Comparison of ENCODE assay signal across 8 mouse cellular contexts in genomic region chr17:65773617-65774016, GRCm38 (mm10). TPM values are rescaled to one million over a fixed set of nuclear protein-coding genes. Genes with fewer than 3 reads are reported as not detected.
DNase-seq lines count a peak whose midpoint lies in the region; ATAC-seq and TF ChIP-seq lines count a peak whose summit lies in the region.
"Had no signal": no experiment of that assay in that cellular context is flagged by ENCODE, and none has a peak within 500 bp of the region (broad histone marks: within the 10 kb centered on the region; RNA-seq: fewer than 3 reads in every experiment).

No protein-coding gene starts in this region.

- TF ChIP-seq POLR2A in MEL (IDR thresholded peaks at IDR 0.05; ENCODE audit: control insufficient read depth in 1 of 2, insufficient read depth in 1 of 2, low read depth in 1 of 2, low read length in 2 of 2, poor library complexity in 1 of 2) = no peak

- TF ChIP-seq RAD21 in MEL (IDR thresholded peaks at IDR 0.05; ENCODE audit: low read depth, low read length) = no peak; the same call in 1 of the 2 replicates

- peak; percentile 17 for DNase-seq in hindbrain, postnatal 0 days (ENCODE audit: low spot score)
- no peak for DNase-seq in hindbrain, embryonic 14.5 days (ENCODE audit: low spot score)
- no peak for DNase-seq in lung, postnatal 0 days (ENCODE audit: low spot score)
- no peak for DNase-seq in lung, postnatal 25 days (ENCODE audit: low spot score)
- DNase-seq in MEL (ENCODE audit: low read depth, low spot score) = peak; percentile 31
- DNase-seq in splenic B cell, adult 2 months (ENCODE audit: low read depth, low spot score) = peak; percentile 41
- DNase-seq in heart, adult 18-20 months = no peak

- no peak overlapping the region for H3K4me2 ChIP-seq in hindbrain, postnatal 0 days (ENCODE audit: low read depth, low read length)
- no peak overlapping the region for H3K4me2 ChIP-seq in hindbrain, embryonic 14.5 days (replicated peaks)
- no peak overlapping the region for H3K4me2 ChIP-seq in lung, postnatal 0 days (replicated peaks; ENCODE audit: low read depth, low read length)

- peak; percentile 43 for TF ChIP-seq CTCF in hindbrain, postnatal 0 days (IDR thresholded peaks at IDR 0.05; ENCODE audit: low read depth)
- TF ChIP-seq CTCF in lung, postnatal 0 days (IDR thresholded peaks at IDR 0.05) = peak; percentile 37
- peak in 2 of 3 experiments; percentile 11 to 12; a peak in 1 of 6 replicates for TF ChIP-seq CTCF in MEL (IDR thresholded peaks at IDR 0.05 in 2 of 3, conservative IDR thresholded peaks at IDR 0.05 in 1 of 3; ENCODE audit: control insufficient read depth in 1 of 3, insufficient read depth in 1 of 3, low read depth in 2 of 3, low read length in 3 of 3, poor library complexity in 1 of 3, severe bottlenecking in 1 of 3)

- H3K4me3 ChIP-seq in hindbrain, postnatal 0 days (ENCODE audit: low read length) = no peak overlapping the region
- no peak overlapping the region for H3K4me3 ChIP-seq in hindbrain, embryonic 14.5 days (replicated peaks; ENCODE audit: low read length)
- no peak overlapping the region for H3K4me3 ChIP-seq in lung, postnatal 0 days (ENCODE audit: low read depth, low read length)
- H3K4me3 ChIP-seq in MEL (ENCODE audit: control insufficient read depth in 1 of 2, insufficient read depth in 1 of 2, low read depth in 2 of 2, low read length in 2 of 2) = no peak overlapping the region

- ATAC-seq in hindbrain, postnatal 0 days = no peak
- ATAC-seq in hindbrain, embryonic 14.5 days (ENCODE audit: low FRiP score) = no peak
- ATAC-seq in lung, postnatal 0 days = no peak

- peaks cover 29% of the 10 kb centered on the region for H3K4me1 ChIP-seq in hindbrain, postnatal 0 days (ENCODE audit: insufficient read depth, low read length)
- H3K4me1 ChIP-seq in hindbrain, embryonic 14.5 days (replicated peaks; ENCODE audit: control insufficient read depth, insufficient read depth, low read length) = peaks cover 31% of the 10 kb centered on the region
- peaks cover 8% of the 10 kb centered on the region; the same call in 1 of the 2 replicates for H3K4me1 ChIP-seq in lung, postnatal 0 days (ENCODE audit: insufficient read depth, low read depth, low read length)
- H3K4me1 ChIP-seq in MEL (ENCODE audit: control insufficient read depth in 1 of 2, insufficient read depth in 2 of 2, low read length in 2 of 2) = peaks cover 0 to 17% of the 10 kb centered on the region in 2 experiments; a peak in 2 of 4 replicates

- H3K79me2 ChIP-seq in MEL (ENCODE audit: control insufficient read depth, insufficient read depth, low read length, poor library complexity) = peaks cover 5% of the 10 kb centered on the region; the same call in 1 of the 2 replicates

- H3K9me3 ChIP-seq in hindbrain, postnatal 0 days (ENCODE audit: low read length) = no peaks in the 10 kb centered on the region
- H3K9me3 ChIP-seq in hindbrain, embryonic 14.5 days (ENCODE audit: control insufficient read depth, low read length) = no peaks in the 10 kb centered on the region
- no peaks in the 10 kb centered on the region for H3K9me3 ChIP-seq in lung, postnatal 0 days (ENCODE audit: low read length)
- no peaks in the 10 kb centered on the region for H3K9me3 ChIP-seq in MEL (replicated peaks; ENCODE audit: insufficient read depth, low read length)
- H3K9me3 ChIP-seq: hindbrain, embryonic 13.5 days had no signal

- no peak overlapping the region for H3K9ac ChIP-seq in hindbrain, postnatal 0 days (replicated peaks; ENCODE audit: low read length)
- H3K9ac ChIP-seq in hindbrain, embryonic 14.5 days = no peak overlapping the region
- H3K9ac ChIP-seq in lung, postnatal 0 days (replicated peaks; ENCODE audit: low read depth) = no peak overlapping the region
- H3K9ac ChIP-seq in MEL (ENCODE audit: control insufficient read depth, low read depth, low read length, poor library complexity, severe bottlenecking) = no peak overlapping the region

- TF ChIP-seq EP300 in lung, postnatal 0 days (IDR thresholded peaks at IDR 0.05) = no peak
- TF ChIP-seq EP300 in MEL (IDR thresholded peaks at IDR 0.05; ENCODE audit: low read depth in 1 of 2, low read length in 2 of 2) = no peak

- 59% methylated on average over 4 of the region's 4 CpGs for WGBS in hindbrain, postnatal 0 days
- WGBS in hindbrain, embryonic 14.5 days = 61% methylated on average over 4 of the region's 4 CpGs
- 67% methylated on average over 4 of the region's 4 CpGs for WGBS in lung, postnatal 0 days

- no peak overlapping the region for H3K27ac ChIP-seq in hindbrain, postnatal 0 days
- no peak overlapping the region for H3K27ac ChIP-seq in hindbrain, embryonic 14.5 days
- no peak overlapping the region for H3K27ac ChIP-seq in lung, postnatal 0 days (ENCODE audit: low read length)
- no peak overlapping the region for H3K27ac ChIP-seq in MEL (ENCODE audit: control insufficient read depth, low read depth, low read length)

- no peaks in the 10 kb centered on the region for H3K27me3 ChIP-seq in hindbrain, postnatal 0 days (ENCODE audit: insufficient read depth, low read length)
- H3K27me3 ChIP-seq in hindbrain, embryonic 14.5 days (ENCODE audit: control insufficient read depth, insufficient read depth, low read length) = no peaks in the 10 kb centered on the region
- no peaks in the 10 kb centered on the region for H3K27me3 ChIP-seq in lung, postnatal 0 days (replicated peaks; ENCODE audit: insufficient read depth, low read length)
- H3K27me3 ChIP-seq in MEL (ENCODE audit: control insufficient read depth in 1 of 2, insufficient read depth in 2 of 2, low read length in 2 of 2) = no peaks in the 10 kb centered on the region; a peak in 1 of 4 replicates
- H3K27me3 ChIP-seq in splenic B cell, adult 2 months (ENCODE audit: control insufficient read depth, insufficient read depth, low read length, poor library complexity, severe bottlenecking) = no peaks in the 10 kb centered on the region
- H3K27me3 ChIP-seq: hindbrain, embryonic 13.5 days had no signal

- H3K36me3 ChIP-seq in hindbrain, postnatal 0 days (ENCODE audit: insufficient read depth, low read length) = no peaks in the 10 kb centered on the region
- H3K36me3 ChIP-seq in hindbrain, embryonic 14.5 days (replicated peaks; ENCODE audit: control insufficient read depth, insufficient read depth) = no peaks in the 10 kb centered on the region
- H3K36me3 ChIP-seq in lung, postnatal 0 days (ENCODE audit: insufficient read depth, low read length) = no peaks in the 10 kb centered on the region
- no peaks in the 10 kb centered on the region for H3K36me3 ChIP-seq in MEL (ENCODE audit: control insufficient read depth in 1 of 2, insufficient read depth in 2 of 2, low read length in 2 of 2)
- no peaks in the 10 kb centered on the region for H3K36me3 ChIP-seq in splenic B cell, adult 2 months (ENCODE audit: control insufficient read depth, insufficient read depth, low read length, poor library complexity, severe bottlenecking)
- H3K36me3 ChIP-seq: hindbrain, embryonic 13.5 days had no signal

TF ChIP-seq in MEL, 35 proteins besides CTCF, POLR2A, EP300 and RAD21:
- TF ChIP-seq TBP (IDR thresholded peaks at IDR 0.05; ENCODE audit: low read depth, low read length) (0 out of 2 replicates have a peak, but pooled peaks have one; percentile 16), TCF12 (IDR thresholded peaks at IDR 0.05; ENCODE audit: low read depth, low read length) (no peak), MYC (IDR thresholded peaks at IDR 0.05; ENCODE audit: low read depth, low read length) (peak; percentile 61; the same call in 1 of the 2 replicates), USF1 (IDR thresholded peaks at IDR 0.05; ENCODE audit: low read depth, low read length) (no peak), GATA1 (IDR thresholded peaks at IDR 0.05; ENCODE audit: low read depth, low read length) (peak; percentile 27; the same call in 1 of the 2 replicates), CHD1 (IDR thresholded peaks at IDR 0.05; ENCODE audit: low read depth, low read length) (no peak), MAX (IDR thresholded peaks at IDR 0.05; ENCODE audit: low read length) (0 out of 2 replicates have a peak, but pooled peaks have one; percentile 13)
TF ChIP-seq in MEL: peak in this region for 4.

RNA-seq across cellular contexts. Expression of gene Rab31, which starts 1.1 kb away (rescaled TPM):
- 88.1 and 89.8 TPM in 2 replicates for total RNA-seq in hindbrain, postnatal 0 days (2014; rRNA removed)
- 67.2 and 70.9 TPM in 2 replicates for polyA plus RNA-seq in hindbrain, postnatal 0 days (2015; fragmentation: Nextera tagmentation; extraction: Ambion mirVana)
- polyA plus RNA-seq in hindbrain, embryonic 14.5 days (2014; fragmentation: Nextera tagmentation; extraction: Ambion mirVana) = 81.7 and 86.8 TPM in 2 replicates
- 33.3 and 33.5 TPM in 2 replicates for polyA plus RNA-seq in lung, postnatal 0 days (2015; fragmentation: Nextera tagmentation; extraction: Ambion mirVana)
- 17.9 and 25.7 TPM in 2 replicates for total RNA-seq in MEL (2012; rRNA removed)
- polyA plus RNA-seq in MEL (2012; ENCODE audit: insufficient read depth in 1 of 2, insufficient read length in 2 of 2, low read depth in 1 of 2, low replicate concordance in 2 of 2, missing spikeins in 1 of 2) = 10 to 100 TPM in 1 of 2 experiments, not detected in 1; 23.6 TPM
- 10 to 100 TPM; 13.8 to 16.8 TPM for total RNA-seq in heart, adult 18-20 months (2021)

RNA-seq across cellular contexts. Expression of gene Ppp4r1, which starts 8.8 kb away (rescaled TPM):
- 39.4 and 48.6 TPM in 2 replicates for total RNA-seq in hindbrain, postnatal 0 days (2014; rRNA removed)
- polyA plus RNA-seq in hindbrain, postnatal 0 days (2015; fragmentation: Nextera tagmentation; extraction: Ambion mirVana) = 24.9 and 26.2 TPM in 2 replicates
- 42.6 and 49.1 TPM in 2 replicates for polyA plus RNA-seq in hindbrain, embryonic 14.5 days (2014; fragmentation: Nextera tagmentation; extraction: Ambion mirVana)
- polyA plus RNA-seq in lung, postnatal 0 days (2015; fragmentation: Nextera tagmentation; extraction: Ambion mirVana) = 21.2 and 26.5 TPM in 2 replicates
- total RNA-seq in MEL (2012; rRNA removed) = 21.8 and 27.4 TPM in 2 replicates
- 100 to 1,000 TPM in 1 of 2 experiments, 10 to 100 TPM in 1; 34.3 to 313 TPM for polyA plus RNA-seq in MEL (2012; ENCODE audit: insufficient read depth in 1 of 2, insufficient read length in 2 of 2, low read depth in 1 of 2, low replicate concordance in 2 of 2, missing spikeins in 1 of 2)
- 10 to 100 TPM; 41.5 to 45.5 TPM for total RNA-seq in heart, adult 18-20 months (2021)

Comparison
In these comparisons a context has a peak if more than half of its experiments do, and no peak if none do; other contexts are left out.
1. DNase-seq: peak in hindbrain, postnatal 0 days (single experiment), MEL (single experiment) and splenic B cell, adult 2 months (single experiment); none in hindbrain, embryonic 14.5 days (single experiment), lung, postnatal 0 days (single experiment), lung, postnatal 25 days (single experiment) and heart, adult 18-20 months (0 of 2).
2. Peak in every context shown above with its lines, with median percentiles within 50 percentile points of each other: CTCF ChIP-seq.